Mouse (Mus musculus): Measurements from ENCODE around the gene Aldh1b1.

- TF ChIP-seq POLR2A (IDR thresholded peaks at IDR 0.05; ENCODE audit: extremely low read depth, insufficient read depth, low read length) (no peak), CTCF (IDR thresholded peaks at IDR 0.05; ENCODE audit: extremely low read depth, insufficient read depth, low read length) (no peak)
Measured at GRCm38 (mm10) chr4:45785959-45786358, 12.9 kb upstream of the Aldh1b1 start.
